Mouse (Mus musculus) limb, embryonic 14.5 days (tissue): Measurements from ENCODE around the gene Pepd. TPM values are rescaled to one million over a fixed set of nuclear protein-coding genes. Genes with fewer than 3 reads are reported as not detected.

Experiments
- ATAC-seq: fragments of 200-750 bp; cut with Nextera tagmentation; 2 replicates; pipeline ENCODE4 v1.8.0; 2017; ENCODE audit warnings: low read depth, moderate number of reproducible peaks, moderate TSS enrichment; ENCODE audit not compliant: low FRiP score
- DNase-seq: peaks from one replicate; pipeline ENCODE4 v3.0.0-alpha.2; 2015; ENCODE audit warnings: low spot score
- H3K27ac ChIP-seq: fragments of 300-500 bp; sonication (generic); replicated peaks from 2 replicates; pipeline ENCODE4 v1.5.1; 2014; ENCODE audit warnings: low read depth, mild to moderate bottlenecking, low read length, moderate library complexity, mixed read lengths
- H3K27me3 ChIP-seq: fragments of 300-500 bp; sonication (generic); 2 replicates; pipeline ENCODE4 v1.6.1; 2014; ENCODE audit warnings: low read length, mixed read lengths; ENCODE audit not compliant: control insufficient read depth, insufficient read depth
- H3K36me3 ChIP-seq: fragments of 300-500 bp; sonication (generic); 2 replicates; pipeline ENCODE4 v1.6.1; 2014; ENCODE audit warnings: mild to moderate bottlenecking, low read length, moderate library complexity, mixed read lengths; ENCODE audit not compliant: control insufficient read depth, insufficient read depth
- H3K4me1 ChIP-seq: fragments of 300-500 bp; sonication (generic); 2 replicates; pipeline ENCODE4 v1.6.1; 2014; ENCODE audit warnings: antibody characterized with exemption, low read length, mixed read lengths; ENCODE audit not compliant: control insufficient read depth, insufficient read depth
- H3K4me2 ChIP-seq: fragments of 300-500 bp; sonication (generic); replicated peaks from 2 replicates; pipeline ENCODE4 v1.6.1; 2014; ENCODE audit warnings: low read depth, mild to moderate bottlenecking, low read length, moderate library complexity; ENCODE audit not compliant: severe bottlenecking
- H3K4me3 ChIP-seq: fragments of 300-500 bp; sonication (generic); replicated peaks from 2 replicates; pipeline ENCODE4 v1.5.1; 2014; ENCODE audit warnings: low read length
- H3K9ac ChIP-seq: fragments of 300-500 bp; sonication (generic); 2 replicates; pipeline ENCODE4 v1.6.1; 2014; ENCODE audit warnings: mild to moderate bottlenecking, low read depth, low read length, moderate library complexity; ENCODE audit not compliant: severe bottlenecking
- H3K9me3 ChIP-seq: fragments of 300-500 bp; sonication (generic); 2 replicates; pipeline ENCODE4 v1.6.1; 2016; ENCODE audit warnings: low read length; ENCODE audit not compliant: control insufficient read depth
- POLR2A ChIP-seq: fragments of 200-500 bp; IDR thresholded peaks from 2 replicates; pipeline ENCODE4 v1.8.0; 2012; ENCODE audit warnings: inconsistent platforms, mild to moderate bottlenecking, moderate library complexity, borderline replicate concordance; ENCODE audit not compliant: insufficient read depth, insufficient read length; ENCODE audit errors: extremely low read depth
- WGBS: fragments of 180-500 bp; shearing (Covaris S2); extraction: QIAGEN DNeasy Blood & Tissue Kit; methylation state at CpG from one replicate; pipeline ENCODE4 v1.1.7; 2014; 5-methylcytosine and 5-hydroxymethylcytosine counted together
- polyA plus RNA-seq, 2 experiments: library from polyadenylated mRNA; depleted of rRNA in 1 of 2; stranded (reverse) in 1 of 2; unstranded in 1 of 2; fragments of >200 nt; fragmentation: Nextera tagmentation in 1 of 2; extraction: Ambion mirVana in 1 of 2; gene quantifications; 2 replicates each; pipeline versions ENCODE4 v1.2.1 to v1.2.3; 2012 to 2014

Pepd gene
- polyA plus RNA-seq, 2 experiments = 51.4 to 78.4 TPM

GRCm38 (mm10) chr7:34954548-34954947 lies 42.4 kb downstream of the Pepd start:
- ATAC-seq = no peak
- no peak for TF ChIP-seq POLR2A
- DNase-seq = no peak
- Histone ChIP-seq H3K4me2 (no peak overlapping the region), H3K4me1 (0 out of 2 replicates have a peak, but pooled peaks cover 2% of the 10 kb centered on the region), H3K9ac (no peak overlapping the region), H3K9me3 (no peaks in the 10 kb centered on the region), H3K4me3 (no peak overlapping the region), H3K27ac (no peak overlapping the region), H3K36me3 (no peaks in the 10 kb centered on the region), H3K27me3 (no peaks in the 10 kb centered on the region)
- WGBS = 79% methylated on average over 9 of the region's 9 CpGs

GRCm38 (mm10) chr7:34955295-34955694 lies 43.1 kb downstream of the Pepd start:
- H3K36me3 ChIP-seq = no peaks in the 10 kb centered on the region
- H3K4me3 ChIP-seq = no peak overlapping the region
- TF ChIP-seq POLR2A = no peak
- H3K4me1 ChIP-seq = 0 out of 2 replicates have a peak, but pooled peaks cover 2% of the 10 kb centered on the region
- H3K9ac ChIP-seq = no peak overlapping the region
- H3K27ac ChIP-seq = no peak overlapping the region
- H3K27me3 ChIP-seq = no peaks in the 10 kb centered on the region
- WGBS = 85% methylated on average over 3 of the region's 3 CpGs
- no peak overlapping the region for H3K4me2 ChIP-seq
- H3K9me3 ChIP-seq = no peaks in the 10 kb centered on the region
- ATAC-seq (no peak), DNase-seq (peak; percentile 44)

- no peak overlapping the region for H3K27ac ChIP-seq
- TF ChIP-seq POLR2A = no peak
- H3K36me3 ChIP-seq = no peaks in the 10 kb centered on the region
- ATAC-seq (no peak), DNase-seq (no peak)
- H3K4me1 ChIP-seq = 0 out of 2 replicates have a peak, but pooled peaks cover 2% of the 10 kb centered on the region
- H3K27me3 ChIP-seq = no peaks in the 10 kb centered on the region
- no peaks in the 10 kb centered on the region for H3K9me3 ChIP-seq
- no peak overlapping the region for H3K4me3 ChIP-seq
- 83% methylated on average over 8 of the region's 8 CpGs for WGBS
- H3K4me2 ChIP-seq = no peak overlapping the region
- no peak overlapping the region for H3K9ac ChIP-seq
These were observed 45.0 kb downstream of the Pepd start for GRCm38 (mm10) chr7:34957138-34957537.

GRCm38 (mm10) chr7:34963889-34964645 lies 51.9 kb downstream of the Pepd start:
- no peak for ATAC-seq
- DNase-seq = no peak

GRCm38 (mm10) chr7:34967362-34967761 lies 55.2 kb downstream of the Pepd start:
- H3K4me3 ChIP-seq = no peak overlapping the region
- H3K9ac ChIP-seq = no peak overlapping the region
- H3K36me3 ChIP-seq = peaks cover 5% of the 10 kb centered on the region; the same call in 1 of the 2 replicates
- no peaks in the 10 kb centered on the region for H3K27me3 ChIP-seq
- 67% methylated on average over 3 of the region's 3 CpGs for WGBS
- ATAC-seq (no peak), DNase-seq (no peak)
- no peak for TF ChIP-seq POLR2A
- no peak overlapping the region for H3K4me2 ChIP-seq
- no peak overlapping the region for H3K27ac ChIP-seq
- peaks cover 9% of the 10 kb centered on the region for H3K4me1 ChIP-seq
- no peaks in the 10 kb centered on the region for H3K9me3 ChIP-seq

More at GRCm38 (mm10) chr7:34963889-34964645, 51.9 kb downstream of the Pepd start:
- TF ChIP-seq POLR2A = no peak
- no peaks in the 10 kb centered on the region; the same call in 1 of the 2 replicates for H3K4me1 ChIP-seq
- no peak overlapping the region for H3K9ac ChIP-seq
- H3K4me3 ChIP-seq = no peak overlapping the region
- no peak overlapping the region for H3K4me2 ChIP-seq
- no peaks in the 10 kb centered on the region for H3K9me3 ChIP-seq
- no peak overlapping the region for H3K27ac ChIP-seq
- no peaks in the 10 kb centered on the region for H3K27me3 ChIP-seq
- WGBS = 67% methylated on average over 11 of the region's 11 CpGs
- H3K36me3 ChIP-seq = no peaks in the 10 kb centered on the region
